Comparison of ENCODE assay signal across 7 mouse cellular contexts in the genomic region with DNA sequence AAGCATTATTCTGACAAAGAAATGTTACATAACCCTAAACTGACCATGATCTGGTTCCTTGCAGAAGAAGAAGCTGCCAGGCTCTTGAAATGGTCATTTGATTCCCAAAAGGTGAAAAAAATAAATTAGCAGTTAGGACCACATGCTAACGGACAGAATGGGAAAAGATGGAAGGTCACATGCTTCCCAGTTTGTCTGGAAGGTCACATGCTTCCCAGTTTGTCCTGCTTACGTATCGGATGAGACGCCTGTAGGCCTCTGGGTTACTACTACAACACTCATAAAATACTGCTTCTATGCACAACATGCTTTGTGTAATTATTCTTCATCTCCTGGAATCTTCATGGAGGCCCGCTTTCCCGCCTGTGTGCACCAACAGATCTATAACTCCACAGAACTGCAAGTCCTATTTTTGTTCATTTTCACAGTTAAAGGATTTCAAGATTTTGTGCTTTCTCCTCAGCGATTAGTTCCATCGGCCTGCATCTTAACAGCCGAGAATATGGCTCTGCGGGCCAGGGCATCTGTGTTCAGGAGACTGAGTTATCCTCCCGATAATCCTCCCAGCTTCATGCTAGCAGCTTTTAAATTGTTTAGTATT. TPM values are rescaled to one million over a fixed set of nuclear protein-coding genes. Genes with fewer than 3 reads are reported as not detected.
A peak's percentile ranks its signal among the peaks of the same experiment; 100 is the strongest.
DNase-seq lines count a peak whose midpoint lies in the region; ATAC-seq and TF ChIP-seq lines count a peak whose summit lies in the region.

No protein-coding gene starts in this region.

- H3K36me3 ChIP-seq in lung, embryonic 16.5 days (ENCODE audit: control insufficient read depth, insufficient read depth, low read length): no peaks in the 10 kb centered on the region
- peaks cover 5% of the 10 kb centered on the region for H3K36me3 ChIP-seq in heart, embryonic 13.5 days
- no peaks in the 10 kb centered on the region; the same call in 1 of the 2 replicates for H3K36me3 ChIP-seq in limb, embryonic 14.5 days (ENCODE audit: control insufficient read depth, insufficient read depth, low read length)

- no peak for DNase-seq in lung, postnatal 4 days
- peak; percentile 53 for DNase-seq in limb, embryonic 14.5 days (ENCODE audit: low spot score)
- peak; percentile 31 for DNase-seq in retina, postnatal 1 day
- DNase-seq in yolk sac, embryonic 10.5 days (ENCODE audit: low spot score): no peak

- H3K27ac ChIP-seq in lung, embryonic 16.5 days (ENCODE audit: low read length): peak overlapping the region; percentile 100
- peak overlapping the region; percentile 87 for H3K27ac ChIP-seq in brown adipose tissue, adult 24 weeks (replicated peaks; ENCODE audit: low read depth, low read length)
- peak overlapping the region; percentile 98 for H3K27ac ChIP-seq in heart, embryonic 13.5 days (replicated peaks)
- peak overlapping the region; percentile 99 for H3K27ac ChIP-seq in limb, embryonic 14.5 days (replicated peaks; ENCODE audit: low read depth, low read length)

- H3K9me3 ChIP-seq in lung, embryonic 16.5 days (ENCODE audit: control insufficient read depth, low read length): no peaks in the 10 kb centered on the region
- no peaks in the 10 kb centered on the region for H3K9me3 ChIP-seq in heart, embryonic 13.5 days
- no peaks in the 10 kb centered on the region for H3K9me3 ChIP-seq in limb, embryonic 14.5 days (ENCODE audit: control insufficient read depth, low read length)

- peaks cover 27% of the 10 kb centered on the region for H3K4me1 ChIP-seq in lung, embryonic 16.5 days (replicated peaks; ENCODE audit: control insufficient read depth, insufficient read depth, low read length)
- peaks cover 12% of the 10 kb centered on the region for H3K4me1 ChIP-seq in brown adipose tissue, adult 24 weeks (ENCODE audit: control insufficient read depth, insufficient read depth, insufficient read length, low read length)
- peaks cover 46% of the 10 kb centered on the region for H3K4me1 ChIP-seq in heart, embryonic 13.5 days
- peaks cover 26% of the 10 kb centered on the region for H3K4me1 ChIP-seq in limb, embryonic 14.5 days (ENCODE audit: control insufficient read depth, insufficient read depth, low read length)

- TF ChIP-seq POLR2A in limb, embryonic 14.5 days (IDR thresholded peaks at IDR 0.05; ENCODE audit: borderline replicate concordance, extremely low read depth, insufficient read depth, insufficient read length): no peak

- no peak for ATAC-seq in lung, embryonic 16.5 days (ENCODE audit: low read depth)
- ATAC-seq in heart, embryonic 13.5 days (ENCODE audit: extremely low read depth, insufficient number of reproducible peaks, low FRiP score, low TSS enrichment): no peak
- no peak for ATAC-seq in limb, embryonic 14.5 days (ENCODE audit: low FRiP score, low read depth)

- 36% methylated on average over 11 of the region's 11 CpGs for whole genome bisulfite sequencing in lung, embryonic 16.5 days
- 39% methylated on average over 11 of the region's 11 CpGs for WGBS in heart, embryonic 13.5 days
- WGBS in limb, embryonic 14.5 days: 24% methylated on average over 11 of the region's 11 CpGs

- no peaks in the 10 kb centered on the region for H3K27me3 ChIP-seq in lung, embryonic 16.5 days (ENCODE audit: control insufficient read depth, insufficient read depth, low read depth, low read length)
- no peaks in the 10 kb centered on the region for H3K27me3 ChIP-seq in heart, embryonic 13.5 days (replicated peaks)
- no peaks in the 10 kb centered on the region for H3K27me3 ChIP-seq in limb, embryonic 14.5 days (ENCODE audit: control insufficient read depth, insufficient read depth, low read length)

- H3K9ac ChIP-seq in lung, embryonic 16.5 days (ENCODE audit: low read length): peak overlapping the region; percentile 83
- H3K9ac ChIP-seq in heart, embryonic 13.5 days: peak overlapping the region; percentile 84
- H3K9ac ChIP-seq in limb, embryonic 14.5 days (ENCODE audit: low read depth, low read length, severe bottlenecking): peak overlapping the region; percentile 84

- peak overlapping the region; percentile 73 for H3K4me2 ChIP-seq in lung, embryonic 16.5 days (ENCODE audit: low read depth, low read length)
- H3K4me2 ChIP-seq in heart, embryonic 13.5 days: peak overlapping the region; percentile 75
- H3K4me2 ChIP-seq in limb, embryonic 14.5 days (replicated peaks; ENCODE audit: low read depth, low read length, severe bottlenecking): peak overlapping the region; percentile 72

- H3K4me3 ChIP-seq in lung, embryonic 16.5 days (ENCODE audit: low read length): peak overlapping the region; percentile 50
- peak overlapping the region; percentile 47 for H3K4me3 ChIP-seq in brown adipose tissue, adult 24 weeks (ENCODE audit: insufficient read depth, low read depth, low read length)
- peak overlapping the region; percentile 46 for H3K4me3 ChIP-seq in heart, embryonic 13.5 days
- H3K4me3 ChIP-seq in limb, embryonic 14.5 days (replicated peaks; ENCODE audit: low read length): peak overlapping the region; percentile 80

RNA-seq across cellular contexts. Expression of a gene that starts 1.1 kb away (rescaled TPM):
- polyA plus RNA-seq in lung, embryonic 16.5 days (2015; fragmentation: Nextera tagmentation; extraction: Ambion mirVana): 33.0 and 38.3 TPM in 2 replicates
- polyA plus RNA-seq in brown adipose tissue, adult 24 weeks (2012; ENCODE audit: insufficient read depth, insufficient read length, missing spikeins): 7.5 TPM in 2 replicates
- polyA plus RNA-seq in heart, embryonic 13.5 days (2015; fragmentation: Nextera tagmentation; extraction: Ambion mirVana): 22.0 and 23.9 TPM in 2 replicates
- polyA plus RNA-seq in limb, embryonic 14.5 days (2012; rRNA removed): 24.6 and 29.8 TPM in 2 replicates
- polyA plus RNA-seq in limb, embryonic 14.5 days (2014; fragmentation: Nextera tagmentation; extraction: Ambion mirVana): 30.9 and 33.0 TPM in 2 replicates

RNA-seq across cellular contexts. Expression of a gene that starts 36.1 kb away (rescaled TPM):
- 2,527 and 2,659 TPM in 2 replicates for polyA plus RNA-seq in lung, embryonic 16.5 days (2015; fragmentation: Nextera tagmentation; extraction: Ambion mirVana)
- 412 and 419 TPM in 2 replicates for polyA plus RNA-seq in brown adipose tissue, adult 24 weeks (2012; ENCODE audit: insufficient read depth, insufficient read length, missing spikeins)
- 1,623 and 1,726 TPM in 2 replicates for polyA plus RNA-seq in heart, embryonic 13.5 days (2015; fragmentation: Nextera tagmentation; extraction: Ambion mirVana)
- 1,296 and 1,586 TPM in 2 replicates for polyA plus RNA-seq in limb, embryonic 14.5 days (2012; rRNA removed)
- polyA plus RNA-seq in limb, embryonic 14.5 days (2014; fragmentation: Nextera tagmentation; extraction: Ambion mirVana): 2,743 and 2,800 TPM in 2 replicates

RNA-seq across cellular contexts. Expression of a gene that starts 43.1 kb away (rescaled TPM):
- polyA plus RNA-seq in lung, embryonic 16.5 days (2015; fragmentation: Nextera tagmentation; extraction: Ambion mirVana): 0.20 and 0.23 TPM in 2 replicates
- polyA plus RNA-seq in brown adipose tissue, adult 24 weeks (2012; ENCODE audit: insufficient read depth, insufficient read length, missing spikeins): not detected in 2 replicates
- 0.08 and 0.28 TPM in 2 replicates for polyA plus RNA-seq in heart, embryonic 13.5 days (2015; fragmentation: Nextera tagmentation; extraction: Ambion mirVana)
- 0.11 and 0.36 TPM in 2 replicates for polyA plus RNA-seq in limb, embryonic 14.5 days (2012; rRNA removed)
- polyA plus RNA-seq in limb, embryonic 14.5 days (2014; fragmentation: Nextera tagmentation; extraction: Ambion mirVana): 0.17 and 0.80 TPM in 2 replicates

RNA-seq across cellular contexts. Expression of a gene that starts 54.3 kb away (rescaled TPM):
- 80.7 and 84.3 TPM in 2 replicates for polyA plus RNA-seq in lung, embryonic 16.5 days (2015; fragmentation: Nextera tagmentation; extraction: Ambion mirVana)
- 13.3 and 18.2 TPM in 2 replicates for polyA plus RNA-seq in brown adipose tissue, adult 24 weeks (2012; ENCODE audit: insufficient read depth, insufficient read length, missing spikeins)
- polyA plus RNA-seq in heart, embryonic 13.5 days (2015; fragmentation: Nextera tagmentation; extraction: Ambion mirVana): 56.2 and 56.5 TPM in 2 replicates
- polyA plus RNA-seq in limb, embryonic 14.5 days (2012; rRNA removed): 62.5 and 80.3 TPM in 2 replicates
- 91.5 and 95.6 TPM in 2 replicates for polyA plus RNA-seq in limb, embryonic 14.5 days (2014; fragmentation: Nextera tagmentation; extraction: Ambion mirVana)

Comparison
In these comparisons a context has a peak if more than half of its experiments do, and no peak if none do; other contexts are left out.
1. DNase-seq: peak in limb, embryonic 14.5 days (single experiment) and retina, postnatal 1 day (single experiment); none in lung, postnatal 4 days (0 of 2) and yolk sac, embryonic 10.5 days (single experiment).
2. Peak in every context shown above with its lines, with median percentiles within 50 percentile points of each other: H3K27ac ChIP-seq, H3K4me2 ChIP-seq, H3K4me3 ChIP-seq and H3K9ac ChIP-seq.